In the genomic region with DNA sequence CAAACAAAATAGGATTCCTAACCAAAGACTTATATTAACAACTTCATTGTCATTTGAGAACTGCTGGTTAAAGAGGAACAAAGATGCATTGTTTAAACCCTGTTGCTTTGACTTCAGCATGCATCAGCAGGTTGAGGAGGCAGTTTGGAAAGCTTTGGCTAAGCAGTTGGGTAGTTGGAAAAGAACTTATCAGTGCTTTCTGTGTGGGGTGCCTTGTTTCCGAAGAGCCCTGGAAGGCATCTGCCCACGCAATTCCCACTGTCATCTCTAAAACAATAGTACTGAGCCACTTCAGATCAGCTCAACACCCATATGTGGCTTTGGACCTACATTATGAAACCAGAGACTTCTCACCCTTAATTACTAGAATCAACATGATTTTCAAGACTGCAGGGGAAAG, we compare ENCODE assay signal across 29 mouse cellular contexts.
DNase-seq lines count a peak whose midpoint lies in the region; ATAC-seq and TF ChIP-seq lines count a peak whose summit lies in the region.
"Had no signal": no experiment of that assay in that cellular context is flagged by ENCODE, and none has a peak within 500 bp of the region (broad histone marks: within the 10 kb centered on the region; RNA-seq: fewer than 3 reads in every experiment).

No protein-coding gene starts in this region.

- TF ChIP-seq POLR2A in brain, embryonic 14.5 days (IDR thresholded peaks at IDR 0.05; ENCODE audit: borderline replicate concordance, extremely low read depth, insufficient read depth, insufficient read length, poor library complexity, severe bottlenecking), result no peak

- no peaks in the 10 kb centered on the region for H3K36me3 ChIP-seq in midbrain, embryonic 11.5 days (ENCODE audit: control insufficient read depth, insufficient read depth, low read length)
- H3K36me3 ChIP-seq in midbrain, embryonic 10.5 days, result no peaks in the 10 kb centered on the region
- no peaks in the 10 kb centered on the region for H3K36me3 ChIP-seq in hindbrain, embryonic 11.5 days (ENCODE audit: control insufficient read depth, insufficient read depth, low read length)
- H3K36me3 ChIP-seq: embryonic facial prominence, embryonic 12.5 days; forebrain, embryonic 10.5 days; G1E; heart, embryonic 12.5 days; heart, embryonic 15.5 days; hindbrain, embryonic 12.5 days; hindbrain, embryonic 15.5 days had no signal

- H3K27me3 ChIP-seq in midbrain, embryonic 11.5 days (ENCODE audit: control insufficient read depth, insufficient read depth, low read length), result no peaks in the 10 kb centered on the region
- H3K27me3 ChIP-seq in midbrain, embryonic 10.5 days (ENCODE audit: low read depth, poor library complexity, severe bottlenecking), result no peaks in the 10 kb centered on the region
- H3K27me3 ChIP-seq in hindbrain, embryonic 11.5 days (ENCODE audit: control insufficient read depth, insufficient read depth, low read length), result no peaks in the 10 kb centered on the region
- H3K27me3 ChIP-seq: CH12.LX; embryonic facial prominence, embryonic 12.5 days; forebrain, embryonic 13.5 days; heart, embryonic 12.5 days; heart, embryonic 15.5 days; hindbrain, embryonic 12.5 days; hindbrain, embryonic 15.5 days had no signal

- H3K4me1 ChIP-seq in midbrain, embryonic 11.5 days (ENCODE audit: control insufficient read depth, insufficient read depth, low read length), result no peaks in the 10 kb centered on the region; the same call in 1 of the 2 replicates
- peaks cover 12% of the 10 kb centered on the region for H3K4me1 ChIP-seq in midbrain, embryonic 10.5 days
- H3K4me1 ChIP-seq in hindbrain, embryonic 11.5 days (replicated peaks; ENCODE audit: control insufficient read depth, insufficient read depth, low read length), result no peaks in the 10 kb centered on the region
- H3K4me1 ChIP-seq: heart, embryonic 15.5 days had no signal

- ATAC-seq in midbrain, embryonic 11.5 days (ENCODE audit: low FRiP score), result no peak
- ATAC-seq in hindbrain, embryonic 11.5 days (ENCODE audit: low FRiP score), result no peak
- ATAC-seq: forebrain, embryonic 13.5 days; forebrain, embryonic 16.5 days; intestine, postnatal 0 days had no signal

- H3K27ac ChIP-seq in midbrain, embryonic 11.5 days (ENCODE audit: low read depth, low read length), result no peak overlapping the region
- H3K27ac ChIP-seq in midbrain, embryonic 10.5 days (replicated peaks), result no peak overlapping the region
- H3K27ac ChIP-seq in hindbrain, embryonic 11.5 days (ENCODE audit: low read depth, low read length), result no peak overlapping the region
- H3K27ac ChIP-seq: embryonic facial prominence, embryonic 12.5 days; forebrain, embryonic 13.5 days; heart, embryonic 15.5 days; hindbrain, embryonic 12.5 days; hindbrain, embryonic 15.5 days had no signal

- H3K4me3 ChIP-seq in midbrain, embryonic 11.5 days (ENCODE audit: low read depth, low read length), result no peak overlapping the region
- H3K4me3 ChIP-seq in midbrain, embryonic 10.5 days, result no peak overlapping the region
- no peak overlapping the region for H3K4me3 ChIP-seq in hindbrain, embryonic 11.5 days (ENCODE audit: low read depth, low read length)
- H3K4me3 ChIP-seq: embryonic facial prominence, embryonic 12.5 days; erythroblast, embryonic 14.5 days; forebrain, embryonic 10.5 days; forebrain, embryonic 13.5 days; heart, embryonic 12.5 days; heart, embryonic 15.5 days; hindbrain, embryonic 12.5 days; hindbrain, embryonic 15.5 days had no signal

- no peak overlapping the region for H3K4me2 ChIP-seq in midbrain, embryonic 11.5 days
- H3K4me2 ChIP-seq in hindbrain, embryonic 11.5 days (replicated peaks; ENCODE audit: low read depth, low read length), result no peak overlapping the region
- H3K4me2 ChIP-seq: embryonic facial prominence, embryonic 12.5 days; forebrain, embryonic 13.5 days; heart, embryonic 12.5 days; heart, embryonic 15.5 days; hindbrain, embryonic 12.5 days; hindbrain, embryonic 15.5 days had no signal

- no peak overlapping the region for H3K9ac ChIP-seq in midbrain, embryonic 11.5 days (ENCODE audit: low read length)
- H3K9ac ChIP-seq in hindbrain, embryonic 11.5 days (ENCODE audit: low read depth, low read length), result no peak overlapping the region
- H3K9ac ChIP-seq: embryonic facial prominence, embryonic 12.5 days; forebrain, embryonic 13.5 days; heart, embryonic 12.5 days; heart, embryonic 15.5 days; hindbrain, embryonic 12.5 days; hindbrain, embryonic 15.5 days had no signal

- 64% methylated on average over 2 of the region's 2 CpGs for WGBS in midbrain, embryonic 11.5 days
- 63% methylated on average over 2 of the region's 2 CpGs for WGBS in midbrain, embryonic 10.5 days
- WGBS in hindbrain, embryonic 11.5 days, result 47% methylated on average over 2 of the region's 2 CpGs

- H3K9me3 ChIP-seq in midbrain, embryonic 11.5 days (ENCODE audit: control insufficient read depth, low read length), result no peaks in the 10 kb centered on the region
- H3K9me3 ChIP-seq in midbrain, embryonic 10.5 days (replicated peaks), result no peaks in the 10 kb centered on the region
- H3K9me3 ChIP-seq in hindbrain, embryonic 11.5 days (ENCODE audit: control insufficient read depth, low read length), result no peaks in the 10 kb centered on the region
- H3K9me3 ChIP-seq: embryonic facial prominence, embryonic 12.5 days; forebrain, embryonic 10.5 days; forebrain, embryonic 13.5 days; G1E; heart, embryonic 12.5 days; heart, embryonic 15.5 days; hindbrain, embryonic 12.5 days; hindbrain, embryonic 15.5 days had no signal

- DNase-seq in midbrain, embryonic 11.5 days (ENCODE audit: low spot score, missing footprints), result peak; percentile 70
- no peak for DNase-seq in midbrain, embryonic 10.5 days (ENCODE audit: low spot score)
- peak; percentile 12 for DNase-seq in R1 (ENCODE audit: low read depth, low spot score)
- DNase-seq in brain, embryonic 14.5 days (ENCODE audit: low read depth), result peak; percentile 6
- no peak for DNase-seq in gastrocnemius, postnatal 10 days
- DNase-seq in hindbrain, embryonic 11.5 days (ENCODE audit: low spot score), result no peak
- no peak for DNase-seq in liver
- DNase-seq: adrenal gland, adult 2 months; adrenal gland, postnatal 14 days; B cell, adult 2 months; cerebellum, adult 18-20 months; cerebellum, adult 9-10 months; cerebellum, postnatal 14 days; gastrocnemius, postnatal 14 days; heart, adult 18-20 months; heart, postnatal 14 days; heart, postnatal 4 days had no signal

- TF ChIP-seq CTCF in brain, embryonic 14.5 days (IDR thresholded peaks at IDR 0.05; ENCODE audit: borderline replicate concordance, extremely low read depth, insufficient read depth, insufficient read length), result no peak

Comparison
In these comparisons a context has a peak if more than half of its experiments do, and no peak if none do; other contexts are left out.
1. DNase-seq: peak in midbrain, embryonic 11.5 days (single experiment), R1 (single experiment) and brain, embryonic 14.5 days (single experiment); none in midbrain, embryonic 10.5 days (single experiment), gastrocnemius, postnatal 10 days (single experiment), hindbrain, embryonic 11.5 days (single experiment) and liver (single experiment).